Comparison of ENCODE assay signal across 8 mouse cellular contexts in the genomic region with DNA sequence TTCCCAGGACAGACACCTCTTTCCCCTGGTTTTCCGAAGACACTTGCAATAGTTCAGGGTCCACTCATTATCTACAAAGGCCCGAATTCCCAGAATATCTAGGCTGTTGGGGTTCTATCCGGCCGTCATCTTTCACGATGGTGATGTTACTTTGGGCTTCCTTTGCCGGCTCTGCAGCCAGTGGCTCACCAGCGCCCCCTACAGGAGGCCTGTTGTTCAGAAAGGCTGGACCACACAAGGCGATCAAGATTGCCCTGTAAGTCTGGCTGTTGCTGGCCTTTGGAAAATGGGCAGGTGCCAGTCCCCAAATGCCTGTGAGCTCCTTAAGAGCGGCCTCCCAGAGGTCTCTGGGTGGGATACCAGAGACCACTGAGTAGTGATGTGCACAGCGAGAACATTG. TPM values are rescaled to one million over a fixed set of nuclear protein-coding genes. Genes with fewer than 3 reads are reported as not detected.
DNase-seq lines count a peak whose midpoint lies in the region; ATAC-seq and TF ChIP-seq lines count a peak whose summit lies in the region.

No protein-coding gene starts in this region.

- TF ChIP-seq POLR2A in MEL (IDR thresholded peaks at IDR 0.05; ENCODE audit: control insufficient read depth in 1 of 2, insufficient read depth in 1 of 2, low read depth in 1 of 2, low read length in 2 of 2, poor library complexity in 1 of 2), result no peak

- no peaks in the 10 kb centered on the region for H3K4me1 ChIP-seq in MEL (ENCODE audit: control insufficient read depth in 1 of 2, insufficient read depth in 2 of 2, low read length in 2 of 2)
- peaks cover 7% of the 10 kb centered on the region for H3K4me1 ChIP-seq in forebrain, embryonic 15.5 days

- H3K27ac ChIP-seq in MEL (ENCODE audit: control insufficient read depth, low read depth, low read length), result no peak overlapping the region
- 0 out of 2 replicates have a peak overlapping the region, but pooled peaks have one; percentile 7 for H3K27ac ChIP-seq in forebrain, embryonic 15.5 days (replicated peaks)

- H3K4me3 ChIP-seq in MEL (ENCODE audit: control insufficient read depth in 1 of 2, insufficient read depth in 1 of 2, low read depth in 2 of 2, low read length in 2 of 2), result no peak overlapping the region
- peak overlapping the region; percentile 29 for H3K4me3 ChIP-seq in forebrain, embryonic 15.5 days

- no peaks in the 10 kb centered on the region for H3K79me2 ChIP-seq in MEL (ENCODE audit: control insufficient read depth, insufficient read depth, low read length, poor library complexity)

- WGBS in forebrain, embryonic 15.5 days, result 7% methylated on average over 10 of the region's 10 CpGs

- TF ChIP-seq EP300 in MEL (IDR thresholded peaks at IDR 0.05; ENCODE audit: low read depth in 1 of 2, low read length in 2 of 2), result no peak

- H3K9me3 ChIP-seq in MEL (replicated peaks; ENCODE audit: insufficient read depth, low read length), result no peaks in the 10 kb centered on the region
- H3K9me3 ChIP-seq in forebrain, embryonic 15.5 days, result no peaks in the 10 kb centered on the region

- H3K4me2 ChIP-seq in forebrain, embryonic 15.5 days (replicated peaks), result peak overlapping the region; percentile 54

- peaks cover 0 to 3% of the 10 kb centered on the region in 2 experiments; a peak in 2 of 4 replicates for H3K36me3 ChIP-seq in MEL (ENCODE audit: control insufficient read depth in 1 of 2, insufficient read depth in 2 of 2, low read length in 2 of 2)
- no peaks in the 10 kb centered on the region for H3K36me3 ChIP-seq in forebrain, embryonic 15.5 days

- no peaks in the 10 kb centered on the region for H3K27me3 ChIP-seq in MEL (ENCODE audit: control insufficient read depth in 1 of 2, insufficient read depth in 2 of 2, low read length in 2 of 2)
- no peaks in the 10 kb centered on the region for H3K27me3 ChIP-seq in forebrain, embryonic 15.5 days

- DNase-seq in MEL (ENCODE audit: low read depth, low spot score), result peak; percentile 64
- DNase-seq in cerebellum, adult 11 months, result peak; percentile 80
- peak; percentile 76 to 83 for DNase-seq in heart, postnatal 36 days
- DNase-seq in layer of hippocampus, adult 18-20 months (ENCODE audit: low spot score in 2 of 2), result peak; percentile 66 to 87
- peak; percentile 80 for DNase-seq in lung, postnatal 10 days
- DNase-seq in retina, adult 2 months (ENCODE audit: low read depth, low spot score), result peak; percentile 69
- DNase-seq in urinary bladder, postnatal 10 days (ENCODE audit: low spot score), result peak; percentile 35

- TF ChIP-seq CTCF in MEL (IDR thresholded peaks at IDR 0.05 in 2 of 3, conservative IDR thresholded peaks at IDR 0.05 in 1 of 3; ENCODE audit: control insufficient read depth in 1 of 3, insufficient read depth in 1 of 3, low read depth in 2 of 3, low read length in 3 of 3, poor library complexity in 1 of 3, severe bottlenecking in 1 of 3), result peak; percentile 77 to 94 (median 81)

- no peak overlapping the region for H3K9ac ChIP-seq in MEL (ENCODE audit: control insufficient read depth, low read depth, low read length, poor library complexity, severe bottlenecking)
- peak overlapping the region; percentile 31 for H3K9ac ChIP-seq in forebrain, embryonic 15.5 days (replicated peaks)

- intact Hi-C loops in heart, postnatal 36 days (cut with DNase I), result loop anchor here (1.0 to 2.0 kb wide), 3 partner anchors 102 to 262 kb away; no protein-coding TSS in a partner anchor

- ATAC-seq in forebrain, embryonic 15.5 days (replicated peaks), result peak; percentile 76

- peak; percentile 22 for TF ChIP-seq RAD21 in MEL (IDR thresholded peaks at IDR 0.05; ENCODE audit: low read depth, low read length)

TF ChIP-seq in MEL, 35 proteins besides CTCF, POLR2A, EP300 and RAD21:
- TF ChIP-seq SMC3 (IDR thresholded peaks at IDR 0.05; ENCODE audit: low read depth, low read length), result 0 out of 2 replicates have a peak, but pooled peaks have one; percentile 8
- TF ChIP-seq CHD2 (IDR thresholded peaks at IDR 0.05; ENCODE audit: low read length), result no peak

RNA-seq across cellular contexts. Expression of a gene that starts 41.3 kb away (rescaled TPM):
- not detected in 2 replicates for total RNA-seq in MEL (2012; rRNA removed)
- not detected for polyA plus RNA-seq in MEL (2012; ENCODE audit: insufficient read depth in 1 of 2, insufficient read length in 2 of 2, low read depth in 1 of 2, low replicate concordance in 2 of 2, missing spikeins in 1 of 2)
- polyA plus RNA-seq in forebrain, embryonic 15.5 days (2015; fragmentation: Nextera tagmentation; extraction: Ambion mirVana), result 5.0 and 5.5 TPM in 2 replicates
- total RNA-seq in heart, postnatal 36 days (2021), result under 1 TPM; 0.89 to 1.00 TPM
- 10 to 100 TPM; 25.6 to 26.1 TPM for total RNA-seq in layer of hippocampus, adult 18-20 months (2021)

RNA-seq across cellular contexts. Expression of a gene that starts 42.4 kb away (rescaled TPM):
- total RNA-seq in MEL (2012; rRNA removed), result 82.6 and 82.9 TPM in 2 replicates
- polyA plus RNA-seq in MEL (2012; ENCODE audit: insufficient read depth in 1 of 2, insufficient read length in 2 of 2, low read depth in 1 of 2, low replicate concordance in 2 of 2, missing spikeins in 1 of 2), result 100 to 1,000 TPM in 1 of 2 experiments, not detected in 1; 118 TPM
- 14.4 and 17.2 TPM in 2 replicates for polyA plus RNA-seq in forebrain, embryonic 15.5 days (2015; fragmentation: Nextera tagmentation; extraction: Ambion mirVana)
- 1 to 10 TPM; 1.3 to 2.1 TPM for total RNA-seq in heart, postnatal 36 days (2021)
- total RNA-seq in layer of hippocampus, adult 18-20 months (2021), result 100 to 1,000 TPM; 760 to 810 TPM

Comparison
In these comparisons a context has a peak if more than half of its experiments do, and no peak if none do; other contexts are left out.
1. RNA of a gene that starts 41.3 kb away (total RNA-seq): 25.6 to 26.1 TPM in layer of hippocampus, adult 18-20 months; 0.89 to 1.00 TPM in heart, postnatal 36 days and not detected in MEL; every median in the first group is over 10 times any median in the second.
2. RNA of a gene that starts 42.4 kb away (total RNA-seq): 760 to 810 TPM in layer of hippocampus, adult 18-20 months and 82.6 to 82.9 TPM in MEL; 1.3 to 2.1 TPM in heart, postnatal 36 days; every median in the first group is over 10 times any median in the second.
3. Peak in every context shown above with its lines, with median percentiles within 50 percentile points of each other: DNase-seq.